Mouse (Mus musculus): ENCODE results near the gene Nfrkb. TPM values are rescaled to one million over a fixed set of nuclear protein-coding genes. Genes with fewer than 3 reads are reported as not detected.
A peak's percentile ranks its signal among the peaks of the same experiment; 100 is the strongest.

The Nfrkb gene
- polyA plus RNA-seq (2012; rRNA removed), result 27.7 and 29.7 TPM in 2 replicates

GRCm38 (mm10) chr9:31385947-31386354, at the start of gene Nfrkb:
Gene Nfrkb, plus strand, starts transcription at chr9:31386192.
- Histone ChIP-seq H3K4me3 (replicated peaks; ENCODE audit: insufficient read depth, low read depth, low read length) (peak within 1 kb of the TSS; percentile 71), H3K27ac (ENCODE audit: insufficient read depth, low read length) (no peak within 1 kb of the TSS), H3K27me3 (ENCODE audit: control insufficient read depth, insufficient read depth, low read length) (no peaks in the 10 kb centered on the region), H3K4me1 (ENCODE audit: control insufficient read depth, insufficient read depth, low read length) (peaks cover 4% of the 10 kb centered on the region)
- peak; percentile 94 to 95 for DNase-seq
- TF ChIP-seq POLR2A (IDR thresholded peaks at IDR 0.05; ENCODE audit: borderline replicate concordance, insufficient read depth, low read length) (peak; percentile 78), CTCF (IDR thresholded peaks at IDR 0.05; ENCODE audit: borderline replicate concordance, insufficient read depth, low read depth, low read length) (no peak)
- WGBS, result under 1% methylated on average over 46 of the region's 46 CpGs

- 6% methylated on average over 11 of the region's 11 CpGs for WGBS
- TF ChIP-seq POLR2A (IDR thresholded peaks at IDR 0.05; ENCODE audit: borderline replicate concordance, insufficient read depth, low read length), result no peak
- no peak for TF ChIP-seq CTCF (IDR thresholded peaks at IDR 0.05; ENCODE audit: borderline replicate concordance, insufficient read depth, low read depth, low read length)
- no peaks in the 10 kb centered on the region for H3K27me3 ChIP-seq (ENCODE audit: control insufficient read depth, insufficient read depth, low read length)
- DNase-seq, result peak; percentile 70 to 84
- H3K27ac ChIP-seq (ENCODE audit: insufficient read depth, low read length), result peak overlapping the region; percentile 77
- H3K4me3 ChIP-seq (replicated peaks; ENCODE audit: insufficient read depth, low read depth, low read length), result no peak overlapping the region
- H3K4me1 ChIP-seq (ENCODE audit: control insufficient read depth, insufficient read depth, low read length), result peaks cover 18% of the 10 kb centered on the region
Measured at GRCm38 (mm10) chr9:31344289-31344831, 41.6 kb upstream of the Nfrkb start.

GRCm38 (mm10) chr9:31346575-31347080, 39.4 kb upstream of the Nfrkb start:
- no peak for TF ChIP-seq CTCF (IDR thresholded peaks at IDR 0.05; ENCODE audit: borderline replicate concordance, insufficient read depth, low read depth, low read length)
- no peak for TF ChIP-seq POLR2A (IDR thresholded peaks at IDR 0.05; ENCODE audit: borderline replicate concordance, insufficient read depth, low read length)
- Histone ChIP-seq H3K4me1 (ENCODE audit: control insufficient read depth, insufficient read depth, low read length) (peaks cover 18% of the 10 kb centered on the region), H3K27ac (ENCODE audit: insufficient read depth, low read length) (no peak overlapping the region), H3K4me3 (replicated peaks; ENCODE audit: insufficient read depth, low read depth, low read length) (no peak overlapping the region), H3K27me3 (ENCODE audit: control insufficient read depth, insufficient read depth, low read length) (no peaks in the 10 kb centered on the region)
- no peak for DNase-seq
- WGBS, result 78% methylated on average over 15 of the region's 15 CpGs

GRCm38 (mm10) chr9:31348458-31348857, 37.5 kb upstream of the Nfrkb start:
- WGBS, result 74% methylated on average over 4 of the region's 4 CpGs
- DNase-seq, result no peak
- H3K4me3 ChIP-seq (replicated peaks; ENCODE audit: insufficient read depth, low read depth, low read length), result no peak overlapping the region
- TF ChIP-seq CTCF (IDR thresholded peaks at IDR 0.05; ENCODE audit: borderline replicate concordance, insufficient read depth, low read depth, low read length) (no peak), POLR2A (IDR thresholded peaks at IDR 0.05; ENCODE audit: borderline replicate concordance, insufficient read depth, low read length) (no peak)
- no peaks in the 10 kb centered on the region for H3K27me3 ChIP-seq (ENCODE audit: control insufficient read depth, insufficient read depth, low read length)
- H3K27ac ChIP-seq (ENCODE audit: insufficient read depth, low read length), result no peak overlapping the region
- peaks cover 11% of the 10 kb centered on the region for H3K4me1 ChIP-seq (ENCODE audit: control insufficient read depth, insufficient read depth, low read length)

- no peak overlapping the region for H3K27ac ChIP-seq (ENCODE audit: insufficient read depth, low read length)
Measured at GRCm38 (mm10) chr9:31348915-31349314, 37.1 kb upstream of the Nfrkb start.

GRCm38 (mm10) chr9:31352716-31353115, 33.3 kb upstream of the Nfrkb start:
- no peak for DNase-seq
- no peaks in the 10 kb centered on the region; the same call in 1 of the 2 replicates for H3K4me1 ChIP-seq (ENCODE audit: control insufficient read depth, insufficient read depth, low read length)
- H3K27me3 ChIP-seq (ENCODE audit: control insufficient read depth, insufficient read depth, low read length), result no peaks in the 10 kb centered on the region
- H3K27ac ChIP-seq (ENCODE audit: insufficient read depth, low read length), result no peak overlapping the region
- 86% methylated on average over 2 of the region's 2 CpGs for WGBS
- TF ChIP-seq CTCF (IDR thresholded peaks at IDR 0.05; ENCODE audit: borderline replicate concordance, insufficient read depth, low read depth, low read length), result no peak
- no peak for TF ChIP-seq POLR2A (IDR thresholded peaks at IDR 0.05; ENCODE audit: borderline replicate concordance, insufficient read depth, low read length)
- H3K4me3 ChIP-seq (replicated peaks; ENCODE audit: insufficient read depth, low read depth, low read length), result no peak overlapping the region

More at GRCm38 (mm10) chr9:31348915-31349314, 37.1 kb upstream of the Nfrkb start:
- H3K4me3 ChIP-seq (replicated peaks; ENCODE audit: insufficient read depth, low read depth, low read length), result no peak overlapping the region
- peaks cover 9% of the 10 kb centered on the region for H3K4me1 ChIP-seq (ENCODE audit: control insufficient read depth, insufficient read depth, low read length)
- WGBS, result 47% methylated on average over 11 of the region's 11 CpGs
- TF ChIP-seq CTCF (IDR thresholded peaks at IDR 0.05; ENCODE audit: borderline replicate concordance, insufficient read depth, low read depth, low read length) (peak; percentile 99), POLR2A (IDR thresholded peaks at IDR 0.05; ENCODE audit: borderline replicate concordance, insufficient read depth, low read length) (no peak)
- DNase-seq, result peak; percentile 86 to 92
- no peaks in the 10 kb centered on the region for H3K27me3 ChIP-seq (ENCODE audit: control insufficient read depth, insufficient read depth, low read length)

GRCm38 (mm10) chr9:31353518-31353917, 32.5 kb upstream of the Nfrkb start:
- no peak overlapping the region for H3K4me3 ChIP-seq (replicated peaks; ENCODE audit: insufficient read depth, low read depth, low read length)
- WGBS, result 85% methylated on average over 10 of the region's 10 CpGs
- no peaks in the 10 kb centered on the region for H3K27me3 ChIP-seq (ENCODE audit: control insufficient read depth, insufficient read depth, low read length)
- TF ChIP-seq POLR2A (IDR thresholded peaks at IDR 0.05; ENCODE audit: borderline replicate concordance, insufficient read depth, low read length) (no peak), CTCF (IDR thresholded peaks at IDR 0.05; ENCODE audit: borderline replicate concordance, insufficient read depth, low read depth, low read length) (no peak)
- H3K4me1 ChIP-seq (ENCODE audit: control insufficient read depth, insufficient read depth, low read length), result no peaks in the 10 kb centered on the region; the same call in 1 of the 2 replicates
- no peak overlapping the region for H3K27ac ChIP-seq (ENCODE audit: insufficient read depth, low read length)
- DNase-seq, result no peak

GRCm38 (mm10) chr9:31354051-31354450, 31.9 kb upstream of the Nfrkb start:
- no peak overlapping the region for H3K27ac ChIP-seq (ENCODE audit: insufficient read depth, low read length)
- no peak overlapping the region for H3K4me3 ChIP-seq (replicated peaks; ENCODE audit: insufficient read depth, low read depth, low read length)
- 89% methylated on average over 7 of the region's 7 CpGs for WGBS
- TF ChIP-seq CTCF (IDR thresholded peaks at IDR 0.05; ENCODE audit: borderline replicate concordance, insufficient read depth, low read depth, low read length) (no peak), POLR2A (IDR thresholded peaks at IDR 0.05; ENCODE audit: borderline replicate concordance, insufficient read depth, low read length) (no peak)
- no peaks in the 10 kb centered on the region for H3K27me3 ChIP-seq (ENCODE audit: control insufficient read depth, insufficient read depth, low read length)
- DNase-seq, result no peak
- H3K4me1 ChIP-seq (ENCODE audit: control insufficient read depth, insufficient read depth, low read length), result no peaks in the 10 kb centered on the region

Measured in cerebellum, adult 2 months (tissue).